Mouse (Mus musculus): ENCODE results near the gene Zfyve1.

GRCm38 (mm10) chr12:83506543-83506942 lies 90.5 kb downstream of the Zfyve1 start:
- TF ChIP-seq GATA1 (IDR thresholded peaks at IDR 0.05; ENCODE audit: borderline replicate concordance, low read length), result no peak
- TF ChIP-seq FLI1 (IDR thresholded peaks at IDR 0.05; ENCODE audit: low read length), result no peak
